Mouse (Mus musculus): Measurements from ENCODE around the gene Tceanc2.
"Not testable (repeated sequence)": the region's sequence is repeated elsewhere in the genome, so short reads cannot be mapped to it uniquely, and the experiment has no call there.

The Tceanc2 gene

GRCm38 (mm10) chr4:107126891-107127524 is 51.9 kb downstream of the Tceanc2 start:
- no peak for DNase-seq (ENCODE audit: low read depth, low spot score)

GRCm38 (mm10) chr4:107126389-107126788 is 52.5 kb downstream of the Tceanc2 start:
- DNase-seq (ENCODE audit: low read depth, low spot score) = peak; percentile 60

- DNase-seq (ENCODE audit: low read depth, low spot score) = no peak
Observed at GRCm38 (mm10) chr4:107125101-107125500, 53.8 kb downstream of the Tceanc2 start.

- DNase-seq (ENCODE audit: low read depth, low spot score) = no peak
Observed at GRCm38 (mm10) chr4:107124376-107124775, 54.5 kb downstream of the Tceanc2 start.

GRCm38 (mm10) chr4:107121165-107121943 is 57.6 kb downstream of the Tceanc2 start:
- DNase-seq (ENCODE audit: low read depth, low spot score) = peak; percentile 81

- DNase-seq (ENCODE audit: low read depth, low spot score) = no peak
Observed at GRCm38 (mm10) chr4:107120676-107121075, 58.2 kb downstream of the Tceanc2 start.

GRCm38 (mm10) chr4:107119056-107119455 is 59.9 kb downstream of the Tceanc2 start:
- no peak for DNase-seq (ENCODE audit: low read depth, low spot score)

GRCm38 (mm10) chr4:107117741-107118385 is 61.1 kb downstream of the Tceanc2 start:
- DNase-seq (ENCODE audit: low read depth, low spot score) = no peak

- no peak for DNase-seq (ENCODE audit: low read depth, low spot score)
Observed at GRCm38 (mm10) chr4:107114278-107114677, 64.6 kb downstream of the Tceanc2 start.

GRCm38 (mm10) chr4:107109181-107109580 is 69.7 kb downstream of the Tceanc2 start:
- not testable (repeated sequence) for DNase-seq (ENCODE audit: low read depth, low spot score)

- no peak for DNase-seq (ENCODE audit: low read depth, low spot score)
Observed at GRCm38 (mm10) chr4:107108291-107108731, 70.6 kb downstream of the Tceanc2 start.

GRCm38 (mm10) chr4:107106777-107107176 is 72.1 kb downstream of the Tceanc2 start:
- no peak for DNase-seq (ENCODE audit: low read depth, low spot score)

- no peak for DNase-seq (ENCODE audit: low read depth, low spot score)
Observed at GRCm38 (mm10) chr4:107102220-107102619, 76.7 kb downstream of the Tceanc2 start.

GRCm38 (mm10) chr4:107098791-107099525 is 80.0 kb downstream of the Tceanc2 start:
- no peak for DNase-seq (ENCODE audit: low read depth, low spot score)

- DNase-seq (ENCODE audit: low read depth, low spot score) = no peak
Observed at GRCm38 (mm10) chr4:107098375-107098774, 80.5 kb downstream of the Tceanc2 start.

GRCm38 (mm10) chr4:107097871-107098270 is 81.0 kb downstream of the Tceanc2 start:
- no peak for DNase-seq (ENCODE audit: low read depth, low spot score)

GRCm38 (mm10) chr4:107096841-107097373 is 82.0 kb downstream of the Tceanc2 start, which contains the start of gene Cdcp2:
Gene Cdcp2 (plus strand): TSS chr4:107096891.
- DNase-seq (ENCODE audit: low read depth, low spot score) = no peak

GRCm38 (mm10) chr4:107096043-107096442 is 82.9 kb downstream of the Tceanc2 start:
- no peak for DNase-seq (ENCODE audit: low read depth, low spot score)

- DNase-seq (ENCODE audit: low read depth, low spot score) = no peak
Observed at GRCm38 (mm10) chr4:107094484-107095187, 84.3 kb downstream of the Tceanc2 start.

- no peak for DNase-seq (ENCODE audit: low read depth, low spot score)
Observed at GRCm38 (mm10) chr4:107091696-107092095, 87.2 kb downstream of the Tceanc2 start.

GRCm38 (mm10) chr4:107084858-107085257 is 94.1 kb downstream of the Tceanc2 start:
- DNase-seq (ENCODE audit: low read depth, low spot score) = peak; percentile 33
